Mouse (Mus musculus): ENCODE data around the gene Zfyve28.
A peak's percentile ranks its signal among the peaks of the same experiment; 100 is the strongest.

GRCm38 (mm10) chr5:34235898-34236420 lies 52.3 kb downstream of the Zfyve28 start:
- TF ChIP-seq CTCF (IDR thresholded peaks at IDR 0.05) (peak; percentile 79), POLR2A (IDR thresholded peaks at IDR 0.05; ENCODE audit: insufficient read depth, low read depth, low read length) (no peak)
